Mouse (Mus musculus): Measurements from ENCODE around the gene Pvalb.
A peak's percentile ranks its signal among the peaks of the same experiment; 100 is the strongest.

DNA sequence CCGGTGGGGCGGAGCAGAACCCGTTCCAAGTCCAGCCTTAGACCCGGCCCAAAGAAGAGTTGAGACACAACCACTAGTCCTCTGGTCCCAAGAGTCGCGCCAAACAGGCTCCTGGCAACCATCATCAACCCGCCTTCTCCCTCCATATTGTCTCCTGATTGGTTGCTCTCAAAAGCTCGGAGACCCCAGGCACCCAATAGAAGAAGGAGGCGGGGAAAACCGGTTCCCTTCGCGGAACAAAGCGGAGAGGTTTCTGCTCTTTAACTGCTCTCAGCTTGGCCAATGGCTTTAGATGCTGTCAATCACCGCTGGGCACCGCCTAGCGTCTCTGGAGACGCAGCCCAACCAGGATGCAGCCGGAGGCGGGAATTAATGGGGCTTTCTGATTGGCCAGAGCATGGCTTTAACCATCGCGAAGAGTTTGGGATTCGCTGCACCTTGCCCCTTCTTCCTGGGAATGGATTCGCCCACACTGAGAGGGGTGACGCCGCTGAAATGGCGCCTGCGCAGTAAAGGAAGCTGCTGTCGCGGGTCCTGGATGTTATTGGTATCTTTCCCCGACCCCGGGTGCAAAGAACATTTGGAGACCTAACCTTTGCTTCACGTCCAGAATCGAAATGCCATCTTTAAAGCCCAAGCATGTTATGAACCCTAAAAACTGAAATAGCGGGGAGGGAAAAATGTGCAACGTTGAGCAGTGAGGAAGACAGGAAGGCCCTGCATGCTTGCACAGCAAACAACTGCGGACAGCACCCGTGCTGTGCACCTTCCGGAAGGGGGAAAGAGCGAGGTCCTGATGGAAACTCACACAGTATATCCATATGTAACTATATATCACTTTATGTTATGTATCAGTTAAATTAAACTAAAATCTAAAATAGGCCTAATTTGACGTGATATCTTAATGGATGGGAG, 32.0 kb downstream of the Pvalb start, which contains the start of gene Ift27:
- TF ChIP-seq CTCF (IDR thresholded peaks at IDR 0.05; ENCODE audit: low read depth) (no peak), EP300 (IDR thresholded peaks at IDR 0.05; ENCODE audit: low read depth) (peak; percentile 45; the same call in 1 of the 2 replicates)
